Mouse (Mus musculus) liver, embryonic 11.5 days (tissue): ENCODE data around the gene Snx30. TPM values are rescaled to one million over a fixed set of nuclear protein-coding genes. Genes with fewer than 3 reads are reported as not detected.
A peak's percentile ranks its signal among the peaks of the same experiment; 100 is the strongest.

Experiments
- ATAC-seq: fragments of 200-750 bp; cut with Nextera tagmentation; replicated peaks from 2 replicates; pipeline ENCODE4 v1.8.0; 2017; ENCODE audit warnings: moderate number of reproducible peaks, mild to moderate bottlenecking, moderate TSS enrichment, moderate library complexity; ENCODE audit not compliant: low FRiP score
- DNase-seq: peaks from one replicate; pipeline ENCODE4 v3.0.0-alpha.2; 2017; ENCODE audit warnings: low spot score
- H3K27ac ChIP-seq: fragments of 300-500 bp; sonication (generic); 2 replicates; pipeline ENCODE4 v1.5.1; 2014; ENCODE audit warnings: mild to moderate bottlenecking, low read depth, low read length, control low read depth
- H3K27me3 ChIP-seq: fragments of 300-500 bp; sonication (generic); replicated peaks from 2 replicates; pipeline ENCODE4 v1.6.1; 2014; ENCODE audit warnings: low read length, mixed read lengths; ENCODE audit not compliant: control insufficient read depth, insufficient read depth
- H3K36me3 ChIP-seq: fragments of 300-500 bp; sonication (generic); 2 replicates; pipeline ENCODE4 v1.6.1; 2014; ENCODE audit warnings: mild to moderate bottlenecking, low read length, moderate library complexity, mixed read lengths; ENCODE audit not compliant: control insufficient read depth, insufficient read depth
- H3K4me1 ChIP-seq: fragments of 300-500 bp; sonication (generic); replicated peaks from 2 replicates; pipeline ENCODE4 v1.6.1; 2014; ENCODE audit warnings: low read length, mixed read lengths; ENCODE audit not compliant: control insufficient read depth, insufficient read depth
- H3K4me2 ChIP-seq: fragments of 300-500 bp; sonication (generic); 2 replicates; pipeline ENCODE4 v1.6.1; 2014; ENCODE audit warnings: mild to moderate bottlenecking, control low read depth, moderate library complexity
- H3K4me3 ChIP-seq: fragments of 300-500 bp; sonication (generic); 2 replicates; pipeline ENCODE4 v1.5.1; 2014; ENCODE audit warnings: low read depth, low read length, control low read depth
- H3K9ac ChIP-seq: fragments of 300-500 bp; sonication (generic); 2 replicates; pipeline ENCODE4 v1.6.1; 2014; ENCODE audit warnings: low read depth, low read length, control low read depth
- H3K9me3 ChIP-seq: fragments of 300-500 bp; sonication (generic); 2 replicates; pipeline ENCODE4 v1.6.1; 2016; ENCODE audit warnings: low read length, inconsistent platforms, mixed read lengths; ENCODE audit not compliant: control insufficient read depth
- WGBS: fragments of 180-500 bp; shearing (Covaris S2); extraction: QIAGEN DNeasy Blood & Tissue Kit; methylation state at CpG from one replicate; pipeline ENCODE4 v1.1.7; 2014; 5-methylcytosine and 5-hydroxymethylcytosine counted together
- polyA plus RNA-seq: library from polyadenylated mRNA; unstranded; fragments of >200 nt; fragmentation: Nextera tagmentation; extraction: Ambion mirVana; gene quantifications from 2 replicates; pipeline ENCODE4 v1.2.1, GENCODE M21; 2014

Snx30 gene
- polyA plus RNA-seq, 1 experiment from 2014 or later, result 5.7 TPM

DNA sequence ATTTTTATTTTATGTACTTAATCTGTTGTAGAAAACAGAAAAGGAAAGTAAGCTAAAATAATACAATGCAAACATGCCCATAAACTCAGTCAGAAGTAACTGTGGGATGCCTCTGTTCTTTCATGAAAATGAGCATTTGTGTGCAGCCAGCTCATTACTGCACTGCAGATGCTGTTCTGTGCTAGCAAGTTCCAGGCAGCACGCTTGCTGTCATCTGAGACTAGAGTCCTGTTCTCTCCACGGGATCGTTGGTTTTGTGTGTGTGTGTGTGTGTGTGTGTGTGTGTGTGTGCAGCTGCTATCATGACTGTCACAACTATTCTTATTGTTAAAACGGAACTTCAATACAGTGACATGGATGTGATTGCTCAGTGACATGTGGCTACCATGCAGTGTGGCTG is 56.2 kb downstream of the Snx30 start:
- no peak for DNase-seq
- no peaks in the 10 kb centered on the region for H3K9me3 ChIP-seq
- WGBS, result 73% methylated on average over 4 of the region's 4 CpGs

DNA sequence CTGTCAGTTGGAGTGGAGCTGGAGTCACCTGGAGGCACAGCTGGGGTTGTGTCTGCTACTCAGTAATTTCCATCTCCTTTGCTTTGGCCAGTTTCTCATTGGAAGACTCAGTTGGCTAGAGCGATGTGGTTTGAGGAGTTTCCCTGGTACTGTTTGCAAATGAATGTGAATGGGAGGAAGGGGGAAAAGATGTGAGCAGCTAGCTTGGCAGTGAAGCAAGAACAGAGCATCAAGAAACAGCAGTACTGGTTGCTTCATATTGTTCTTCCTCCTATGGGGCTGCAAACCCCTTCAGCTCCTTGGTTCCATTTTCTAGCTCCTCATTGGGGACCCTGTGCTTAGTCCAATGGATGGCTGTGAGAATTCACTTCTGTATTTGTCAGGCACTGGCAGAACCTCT is 56.7 kb downstream of the Snx30 start:
- Histone ChIP-seq H3K4me2 (no peak overlapping the region), H3K9ac (no peak overlapping the region), H3K4me3 (no peak overlapping the region), H3K27ac (no peak overlapping the region), H3K4me1 (peaks cover 11% of the 10 kb centered on the region), H3K9me3 (no peaks in the 10 kb centered on the region), H3K36me3 (no peaks in the 10 kb centered on the region), H3K27me3 (no peaks in the 10 kb centered on the region)
- DNase-seq, result no peak
- ATAC-seq, result no peak
- 89% methylated on average over 1 of the region's 1 CpGs for WGBS

More for the DNA sequence above, 56.2 kb downstream of the Snx30 start:
- Histone ChIP-seq H3K4me2 (no peak overlapping the region), H3K4me1 (peaks cover 11% of the 10 kb centered on the region), H3K27ac (no peak overlapping the region), H3K4me3 (no peak overlapping the region), H3K27me3 (no peaks in the 10 kb centered on the region), H3K36me3 (no peaks in the 10 kb centered on the region), H3K9ac (no peak overlapping the region)
- no peak for ATAC-seq

DNA sequence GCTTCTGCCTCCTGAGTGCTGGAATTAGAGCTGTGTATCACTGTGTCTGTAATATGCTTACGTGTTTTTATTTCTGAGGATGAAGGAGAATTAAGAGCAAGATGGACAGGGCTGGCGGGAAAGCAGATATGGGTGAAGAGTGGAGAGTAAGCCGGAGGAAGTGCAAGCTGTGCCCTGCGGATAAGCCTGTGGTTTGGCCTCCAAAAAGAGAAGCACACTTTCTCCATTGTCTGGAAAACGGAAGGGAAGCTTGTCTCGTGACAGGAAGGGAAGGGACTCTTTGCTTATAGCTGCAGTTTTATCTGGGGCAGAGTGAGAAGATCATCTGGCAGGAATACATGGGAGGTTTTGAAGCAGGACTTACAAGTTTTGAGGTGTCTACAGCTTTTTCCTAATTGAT is 58.2 kb downstream of the Snx30 start:
- H3K4me1 ChIP-seq, result peaks cover 11% of the 10 kb centered on the region
- no peaks in the 10 kb centered on the region for H3K27me3 ChIP-seq
- H3K4me3 ChIP-seq, result no peak overlapping the region
- no peaks in the 10 kb centered on the region for H3K36me3 ChIP-seq
- H3K9me3 ChIP-seq, result no peaks in the 10 kb centered on the region
- 33% methylated on average over 6 of the region's 6 CpGs for WGBS
- H3K4me2 ChIP-seq, result peak overlapping the region; percentile 42
- DNase-seq (peak; percentile 43), ATAC-seq (peak; percentile 79)
- H3K27ac ChIP-seq, result 0 out of 2 replicates have a peak overlapping the region, but pooled peaks have one; percentile 2
- H3K9ac ChIP-seq, result peak overlapping the region; percentile 31; the same call in 1 of the 2 replicates

DNA sequence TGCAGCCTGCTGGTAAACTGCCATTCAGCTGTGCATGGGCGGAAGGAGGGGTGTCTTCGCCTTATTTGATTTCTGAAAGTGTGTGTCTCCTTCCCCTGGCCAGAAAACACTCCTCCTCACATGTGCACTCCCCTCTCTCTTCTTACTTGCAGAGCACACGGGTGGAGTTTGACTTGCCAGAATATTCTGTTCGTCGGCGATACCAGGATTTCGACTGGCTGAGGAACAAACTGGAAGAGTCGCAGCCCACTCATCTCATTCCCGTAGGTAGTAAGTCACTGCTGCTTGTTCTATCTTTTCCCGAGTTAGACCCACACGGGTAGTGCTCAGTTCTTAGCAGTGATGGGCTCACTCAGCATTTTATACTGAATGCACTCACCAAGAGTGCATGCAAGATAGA is 62.4 kb downstream of the Snx30 start:
- H3K4me1 ChIP-seq, result peaks cover 13% of the 10 kb centered on the region
- no peaks in the 10 kb centered on the region for H3K27me3 ChIP-seq
- H3K4me3 ChIP-seq, result no peak overlapping the region
- no peak overlapping the region for H3K27ac ChIP-seq
- no peak overlapping the region for H3K9ac ChIP-seq
- H3K36me3 ChIP-seq, result no peaks in the 10 kb centered on the region
- no peak overlapping the region for H3K4me2 ChIP-seq
- no peaks in the 10 kb centered on the region for H3K9me3 ChIP-seq
- ATAC-seq (no peak), DNase-seq (no peak)
- 86% methylated on average over 11 of the region's 11 CpGs for WGBS

DNA sequence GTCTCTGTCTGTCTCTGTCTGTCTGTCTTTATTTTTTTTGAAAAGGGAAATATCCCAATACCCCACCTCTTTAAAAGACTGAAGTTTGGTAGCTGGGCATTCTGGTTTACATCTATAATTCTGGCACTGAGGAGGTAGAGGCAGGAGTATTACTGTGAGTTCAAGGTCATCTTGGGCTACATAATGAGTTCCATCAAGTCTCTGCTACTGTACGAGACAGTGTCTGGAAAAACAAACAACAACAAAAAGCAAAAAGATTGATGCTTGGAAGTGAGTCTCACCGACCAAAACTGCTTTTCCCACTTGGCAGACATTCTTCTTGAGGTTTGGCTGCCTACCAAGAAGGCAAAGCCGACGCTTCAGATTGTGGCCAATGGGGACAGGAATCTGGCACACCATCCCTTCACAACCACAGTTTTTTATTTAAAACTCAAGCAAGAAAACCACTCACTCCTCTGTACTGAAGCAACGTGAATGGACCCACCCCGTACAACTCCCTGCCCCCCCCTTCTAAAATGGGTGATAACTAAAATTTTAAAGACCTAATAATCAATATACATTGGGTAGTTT is 63.9 kb downstream of the Snx30 start:
- Histone ChIP-seq H3K9ac (no peak overlapping the region), H3K27ac (no peak overlapping the region), H3K4me2 (no peak overlapping the region), H3K9me3 (no peaks in the 10 kb centered on the region), H3K27me3 (no peaks in the 10 kb centered on the region), H3K4me3 (no peak overlapping the region), H3K4me1 (peaks cover 7% of the 10 kb centered on the region), H3K36me3 (no peaks in the 10 kb centered on the region)
- WGBS, result 79% methylated on average over 6 of the region's 6 CpGs
- ATAC-seq, result no peak
- no peak for DNase-seq

DNA sequence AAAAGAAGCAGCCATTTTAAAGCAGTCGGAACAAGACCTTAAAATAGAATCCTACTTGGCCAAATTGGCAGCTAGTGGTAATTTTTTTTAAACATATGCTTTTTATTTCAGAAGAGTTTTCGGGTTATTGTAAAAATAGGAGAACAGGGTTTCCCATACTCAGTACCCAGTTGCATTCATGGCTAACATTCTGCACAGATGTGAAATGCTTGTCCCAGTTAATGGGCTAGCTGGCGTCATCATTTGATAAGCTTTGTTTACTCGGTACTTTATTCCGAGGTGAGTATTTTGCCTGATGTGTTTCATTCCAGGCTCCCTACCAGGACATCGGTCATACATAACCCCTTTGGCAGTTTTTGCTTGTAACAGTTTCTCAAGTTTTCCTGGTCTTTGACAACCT is 64.8 kb downstream of the Snx30 start:
- no peaks in the 10 kb centered on the region for H3K9me3 ChIP-seq
- H3K27ac ChIP-seq, result no peak overlapping the region
- no peak overlapping the region for H3K9ac ChIP-seq
- H3K4me2 ChIP-seq, result no peak overlapping the region
- H3K27me3 ChIP-seq, result no peaks in the 10 kb centered on the region
- peaks cover 6% of the 10 kb centered on the region for H3K4me1 ChIP-seq
- ATAC-seq (no peak), DNase-seq (no peak)
- no peak overlapping the region for H3K4me3 ChIP-seq
- WGBS, result 82% methylated on average over 6 of the region's 6 CpGs
- no peaks in the 10 kb centered on the region for H3K36me3 ChIP-seq

DNA sequence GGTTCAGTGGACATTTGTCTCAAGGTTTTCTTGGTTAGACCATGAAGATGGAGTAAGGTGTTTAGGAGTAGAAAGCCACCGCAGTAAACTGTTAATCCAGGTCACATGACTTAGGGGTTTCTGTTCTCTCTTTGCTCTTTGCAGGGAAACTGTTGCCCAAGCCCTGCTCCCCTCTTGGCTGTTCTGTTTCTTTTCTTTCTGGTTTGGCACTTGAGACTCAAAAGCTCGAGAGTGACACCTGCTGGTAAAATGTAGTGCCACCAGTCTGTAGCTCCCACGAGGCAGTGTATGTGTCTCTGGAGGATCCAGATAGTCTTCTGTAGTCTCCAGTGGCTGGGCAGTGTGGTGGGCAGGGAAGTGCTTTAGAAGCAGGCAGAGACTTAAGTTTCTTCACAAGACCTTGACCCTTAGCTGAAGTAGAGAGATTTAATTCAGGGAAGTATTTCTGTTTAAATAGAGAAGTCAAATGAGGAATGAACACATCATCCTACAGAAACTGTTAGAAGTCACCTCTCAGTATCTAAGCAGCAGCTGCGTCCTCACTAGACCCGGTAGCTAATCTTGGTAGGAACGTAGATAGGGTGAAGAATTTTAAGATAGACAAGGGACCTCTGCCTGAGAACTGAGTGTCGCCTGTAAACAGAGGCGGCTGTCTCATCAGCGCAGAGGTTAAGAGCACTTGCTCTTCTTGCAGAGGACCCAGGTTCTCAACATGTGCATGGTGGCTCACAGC is 65.4 kb downstream of the Snx30 start:
- H3K4me2 ChIP-seq, result no peak overlapping the region
- 48% methylated on average over 9 of the region's 9 CpGs for WGBS
- DNase-seq (peak; percentile 55), ATAC-seq (peak; percentile 73)
- no peaks in the 10 kb centered on the region for H3K36me3 ChIP-seq
- H3K4me1 ChIP-seq, result peaks cover 6% of the 10 kb centered on the region
- no peaks in the 10 kb centered on the region for H3K9me3 ChIP-seq
- no peak overlapping the region for H3K27ac ChIP-seq
- no peak overlapping the region for H3K4me3 ChIP-seq
- no peak overlapping the region for H3K9ac ChIP-seq
- H3K27me3 ChIP-seq, result no peaks in the 10 kb centered on the region

DNA sequence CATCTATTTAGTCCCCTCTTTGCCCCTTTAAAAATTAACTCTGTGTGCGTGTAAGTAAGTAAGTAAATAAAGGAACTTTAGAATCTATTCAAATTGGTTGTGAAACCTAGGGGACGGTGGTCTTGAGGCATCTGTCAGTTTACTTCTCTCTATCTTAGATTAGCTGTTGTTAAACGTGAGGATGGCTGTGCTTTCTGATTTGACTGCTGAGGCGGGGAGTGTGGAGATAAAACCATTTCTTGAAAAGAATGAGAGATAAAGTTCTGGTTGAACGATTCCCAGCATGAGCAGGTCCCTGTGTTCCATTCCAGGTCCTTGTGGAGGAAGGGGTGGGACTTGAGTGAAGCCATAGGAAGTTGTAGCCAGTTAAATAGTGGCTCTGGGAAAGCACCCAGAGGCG is 67.6 kb downstream of the Snx30 start:
- no peaks in the 10 kb centered on the region for H3K27me3 ChIP-seq
- ATAC-seq (no peak), DNase-seq (no peak)
- H3K36me3 ChIP-seq, result no peaks in the 10 kb centered on the region
- H3K4me3 ChIP-seq, result no peak overlapping the region
- WGBS, result 36% methylated on average over 6 of the region's 6 CpGs
- H3K27ac ChIP-seq, result no peak overlapping the region
- H3K4me1 ChIP-seq, result peaks cover 6% of the 10 kb centered on the region
- H3K4me2 ChIP-seq, result no peak overlapping the region
- H3K9me3 ChIP-seq, result no peaks in the 10 kb centered on the region
- H3K9ac ChIP-seq, result no peak overlapping the region

DNA sequence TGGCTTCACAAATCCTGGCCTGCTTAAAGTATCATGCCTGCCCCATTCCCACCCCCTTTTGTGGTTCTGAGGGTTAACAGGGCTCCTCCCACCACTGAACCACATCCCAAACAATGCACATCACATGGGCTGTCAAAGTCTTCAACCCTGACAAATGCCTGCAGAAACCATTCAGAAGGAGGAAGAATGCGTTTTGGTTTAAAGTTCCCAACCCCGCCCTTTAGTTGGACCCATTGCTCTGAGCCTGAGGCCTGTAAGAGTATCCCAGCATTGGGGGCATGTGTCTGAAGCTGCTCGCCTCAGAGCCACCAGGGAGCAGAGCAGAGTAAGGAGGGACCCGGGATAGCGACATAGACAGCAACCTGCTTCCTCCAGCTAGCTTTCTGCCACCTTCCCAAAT is 68.2 kb downstream of the Snx30 start:
- Histone ChIP-seq H3K4me1 (peaks cover 6% of the 10 kb centered on the region), H3K27ac (no peak overlapping the region), H3K4me2 (no peak overlapping the region), H3K36me3 (no peaks in the 10 kb centered on the region), H3K4me3 (no peak overlapping the region), H3K9me3 (no peaks in the 10 kb centered on the region), H3K9ac (no peak overlapping the region), H3K27me3 (no peaks in the 10 kb centered on the region)
- ATAC-seq (no peak), DNase-seq (no peak)
- 43% methylated on average over 5 of the region's 5 CpGs for WGBS
